Mouse (Mus musculus) granulocyte monocyte progenitor cell, adult 5-6 weeks (primary cell): ENCODE measurements around the gene Tnip3. TPM values are rescaled to one million over a fixed set of nuclear protein-coding genes. Genes with fewer than 3 reads are reported as not detected.

ENCODE experiments used
- ATAC-seq: replicated peaks from 2 replicates; pipeline ENCODE4 v1.8.0; 2016; ENCODE audit warnings: mild to moderate bottlenecking, moderate TSS enrichment, inconsistent platforms; ENCODE audit not compliant: poor library complexity, severe bottlenecking
- total RNA-seq, 2 experiments: library from RNA; stranded (forward) in 1 of 2; stranded (reverse) in 1 of 2; fragments of 200-712, 200-1000 nt in 1 of 2; fragments of >200 nt in 1 of 2; fragmentation: Nextera tagmentation in 1 of 2; gene quantifications; 2 replicates each; pipeline ENCODE4 v1.2.3; 2014 to 2017

Tnip3 gene
- 0.23 TPM in 1 of 2 replicates, not detected in the other for total RNA-seq (2014; fragmentation: Nextera tagmentation)
- 0.30 and 9.4 TPM in 2 replicates for total RNA-seq (2017)

DNA sequence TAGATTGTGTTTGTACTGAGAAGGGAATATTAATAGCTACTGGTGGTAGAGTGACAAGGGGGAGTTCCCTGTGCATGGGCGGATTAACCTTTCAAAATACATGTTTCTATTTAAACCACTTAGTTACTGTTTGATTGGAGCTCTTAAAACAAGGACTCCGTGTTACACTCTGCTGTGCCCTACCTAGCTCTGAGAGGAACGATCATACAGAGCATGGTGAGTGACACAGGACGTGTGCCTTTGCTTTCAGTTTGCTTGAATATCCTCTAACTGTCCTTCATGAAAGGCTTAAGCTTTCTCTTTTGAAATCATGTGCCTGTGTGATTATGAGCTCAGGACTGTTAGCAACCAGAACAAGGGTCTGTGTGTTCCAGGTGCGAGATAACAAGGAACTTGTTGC lies at the start of gene Tnip3:
Tnip3 (plus strand) TSS at position 122 of the 400 bp plus-strand sequence.
- no peak for ATAC-seq

DNA sequence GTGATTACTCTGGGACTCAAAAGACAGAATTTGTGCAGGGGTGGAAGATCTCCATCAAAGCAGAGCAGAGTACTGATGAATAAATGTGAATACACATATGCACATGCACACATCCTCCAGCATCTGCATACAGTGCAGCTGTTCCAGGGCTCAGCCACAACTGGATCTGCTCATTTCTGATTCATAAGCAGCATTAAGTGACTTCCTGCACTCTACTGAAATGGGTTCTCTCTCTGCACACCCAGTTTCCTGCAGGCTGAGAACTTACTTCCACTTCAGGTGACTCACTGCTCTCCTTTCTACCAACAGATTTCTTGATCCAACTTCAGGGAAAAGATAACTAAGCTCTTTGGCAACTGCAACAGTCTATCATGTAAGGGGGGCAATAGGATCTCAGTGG lies 26.3 kb upstream of the Tnip3 start:
- no peak for ATAC-seq

DNA sequence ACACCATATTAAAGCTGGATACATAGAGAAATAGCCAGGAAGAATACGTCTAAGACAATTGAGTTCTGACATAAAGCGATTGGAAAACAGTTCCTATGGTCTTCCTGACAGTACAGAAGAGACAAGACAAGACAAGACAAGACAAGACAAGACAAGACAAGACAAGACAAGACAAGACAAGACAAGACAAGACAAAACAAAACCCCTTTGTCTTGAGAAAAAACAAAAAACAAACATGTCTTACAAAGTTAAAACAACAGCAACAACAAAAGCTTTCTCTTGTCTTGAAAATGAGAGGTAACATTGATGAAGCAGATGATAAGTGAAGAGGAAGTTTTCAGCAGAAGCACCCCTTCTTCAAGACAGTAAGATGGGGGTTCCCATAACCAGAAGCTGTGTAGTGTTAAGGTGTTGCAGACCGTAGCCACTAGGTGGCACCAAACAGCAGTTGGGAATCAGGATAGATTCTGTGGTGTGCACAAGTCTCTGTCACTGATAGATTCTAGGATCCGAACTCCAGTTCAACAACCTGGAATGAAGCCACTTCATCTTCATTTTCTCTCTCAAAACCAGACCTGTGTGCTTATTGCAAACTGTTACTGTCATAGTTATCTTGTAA lies 15.0 kb upstream of the Tnip3 start:
- ATAC-seq: peak; percentile 97

- no peak for ATAC-seq
Measured at GRCm38 (mm10) chr6:65513813-65514212, 11.3 kb upstream of the Tnip3 start.

GRCm38 (mm10) chr6:65516759-65517158 lies 8.4 kb upstream of the Tnip3 start:
- ATAC-seq: no peak

DNA sequence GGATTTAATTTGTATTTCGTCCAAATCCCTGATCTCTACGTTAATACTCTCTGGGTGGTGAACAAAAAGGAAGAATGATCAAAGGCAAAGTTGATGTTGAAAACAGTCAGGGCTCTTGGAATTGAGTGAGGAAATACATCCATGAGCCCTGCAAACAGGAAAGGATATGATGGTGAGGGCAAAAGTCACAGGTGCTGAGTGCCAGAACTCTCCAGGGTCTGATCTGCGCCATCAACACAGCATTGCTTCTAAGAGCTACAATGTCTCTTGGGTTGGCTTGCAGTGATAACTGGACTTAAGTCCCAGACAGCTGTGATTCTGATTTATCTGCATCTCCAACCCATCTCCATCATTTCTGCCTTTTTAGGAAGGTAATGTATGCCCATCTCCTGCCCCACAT lies 4.3 kb upstream of the Tnip3 start:
- ATAC-seq: no peak

DNA sequence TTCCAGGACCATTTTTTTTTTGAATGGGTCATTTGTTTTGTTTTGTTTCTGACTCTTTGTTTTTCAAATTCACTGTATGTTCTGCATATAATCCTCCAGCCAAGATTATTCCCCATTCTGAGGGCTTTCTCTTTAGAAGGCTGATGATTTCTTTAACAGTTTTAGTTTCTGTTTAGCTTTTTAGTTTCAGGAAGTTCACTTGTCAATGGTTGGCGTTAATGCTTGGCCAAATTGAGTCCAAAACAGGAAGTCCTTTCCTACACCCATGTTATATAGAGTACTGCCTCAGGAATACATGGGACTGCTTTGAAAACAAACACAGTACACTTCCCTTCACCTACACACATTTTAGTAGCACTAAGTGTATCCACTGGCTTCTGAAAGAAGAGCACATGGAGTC lies 2.8 kb downstream of the Tnip3 start:
- ATAC-seq: peak; percentile 89

DNA sequence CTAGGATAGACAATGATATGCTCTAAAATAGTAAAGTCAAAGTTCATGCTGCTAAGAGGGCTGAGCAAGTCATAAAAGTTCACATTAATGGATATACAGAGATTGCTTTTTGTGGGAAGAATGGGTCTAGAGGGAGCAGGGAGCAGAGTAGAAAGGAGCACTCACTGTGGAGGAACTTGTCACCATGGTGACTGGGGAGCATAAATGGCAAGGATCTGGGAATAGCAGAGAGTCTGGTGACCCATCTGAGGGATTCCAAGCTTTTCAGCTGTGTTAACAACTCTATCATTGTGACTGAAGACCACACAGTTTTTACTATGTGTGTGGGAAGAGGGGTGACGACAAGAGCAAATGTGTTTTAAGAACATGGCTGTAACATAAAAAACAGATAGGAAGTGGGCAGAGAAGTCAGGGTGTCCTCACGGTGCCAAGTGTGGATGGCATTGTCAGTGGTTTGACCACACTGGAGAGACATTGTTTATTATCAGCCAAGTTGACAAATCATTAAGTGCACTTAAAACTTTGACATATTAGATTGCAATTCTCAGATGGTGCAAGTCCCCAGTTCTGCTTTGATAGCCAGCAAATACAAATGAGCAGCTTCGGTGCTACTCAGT lies 6.2 kb downstream of the Tnip3 start:
- ATAC-seq: peak; percentile 52

DNA sequence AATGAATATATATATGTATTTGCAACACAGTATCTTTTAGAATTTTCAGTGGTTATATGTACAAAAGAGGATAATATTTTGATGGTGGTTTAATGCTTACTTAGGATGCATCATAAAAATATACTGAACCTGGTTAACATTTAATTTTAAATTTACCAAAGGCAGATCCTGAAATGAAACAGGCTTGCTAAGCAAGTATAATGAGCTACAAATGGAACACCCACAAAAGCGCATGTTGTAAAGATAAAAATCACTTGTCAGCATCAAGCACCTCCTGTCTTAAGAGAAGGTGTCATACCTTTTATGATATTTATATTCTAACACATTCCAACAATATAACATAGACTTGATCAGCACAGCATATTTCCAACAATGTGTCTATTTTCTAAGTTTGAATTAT lies 8.6 kb downstream of the Tnip3 start:
- no peak for ATAC-seq

DNA sequence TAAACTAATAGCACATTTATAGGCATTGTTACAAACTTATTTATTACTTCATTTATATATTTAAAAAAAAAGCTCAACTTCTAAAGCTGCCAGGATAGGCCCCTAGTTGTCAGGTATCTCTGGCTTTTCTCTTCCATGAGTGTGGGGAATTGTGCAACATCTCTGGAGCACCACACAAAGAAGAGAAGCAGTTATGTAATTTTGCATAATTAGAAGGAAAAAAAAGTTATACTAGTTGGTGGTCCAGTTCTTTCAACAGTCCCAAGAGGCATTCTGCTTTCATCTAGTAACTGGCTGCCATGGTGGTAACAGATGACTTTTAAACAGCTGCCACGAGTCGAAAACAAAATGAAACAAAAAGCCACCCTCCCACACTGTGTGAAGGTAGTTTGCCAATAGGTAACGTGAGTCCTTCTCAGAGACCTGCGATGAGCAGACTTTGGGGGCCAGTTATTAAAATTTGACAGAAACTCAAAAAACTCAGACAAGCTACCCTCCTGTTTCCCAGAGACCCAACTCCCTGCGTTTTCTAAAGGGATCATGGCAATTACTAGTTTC lies 12.3 kb downstream of the Tnip3 start:
- ATAC-seq: peak; percentile 88

DNA sequence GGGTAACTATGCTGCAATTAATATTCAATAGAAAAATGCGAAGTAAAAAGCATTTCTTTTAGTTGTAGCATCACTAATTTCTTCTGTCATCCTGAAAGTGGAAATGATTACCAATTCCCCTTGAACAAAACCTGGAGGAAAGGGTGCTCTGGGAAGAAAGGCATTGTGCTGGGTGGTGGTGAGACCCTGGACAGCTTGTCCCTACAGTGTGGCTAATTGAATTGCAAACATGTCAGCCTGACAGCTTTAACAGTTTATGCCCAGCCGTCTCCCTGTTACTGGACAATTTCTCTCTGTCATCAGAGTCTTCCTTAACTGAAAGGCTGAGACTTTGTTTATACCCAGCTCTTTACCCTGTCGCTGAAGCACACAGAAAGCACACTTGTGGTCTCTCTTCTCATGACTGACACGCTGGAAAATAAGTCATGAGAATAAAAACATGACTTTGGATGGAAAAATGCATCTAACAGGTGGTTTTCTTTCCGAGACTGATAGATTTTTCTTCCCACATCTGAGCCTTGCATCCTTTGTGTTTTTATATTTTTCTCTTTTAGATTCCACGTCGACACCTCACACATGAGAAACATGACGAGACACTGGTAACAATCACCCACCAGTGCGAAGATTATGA lies 13.0 kb downstream of the Tnip3 start:
- ATAC-seq: no peak

- ATAC-seq: no peak
Measured at GRCm38 (mm10) chr6:65538921-65539320, 13.8 kb downstream of the Tnip3 start.

- no peak for ATAC-seq
Measured at GRCm38 (mm10) chr6:65540138-65540537, 15.0 kb downstream of the Tnip3 start.

- no peak for ATAC-seq
Measured at GRCm38 (mm10) chr6:65541094-65541493, 16.0 kb downstream of the Tnip3 start.

- ATAC-seq: no peak
Measured at GRCm38 (mm10) chr6:65542391-65542790, 17.3 kb downstream of the Tnip3 start.

- no peak for ATAC-seq
Measured at GRCm38 (mm10) chr6:65542913-65543312, 17.8 kb downstream of the Tnip3 start.

GRCm38 (mm10) chr6:65563887-65564656 lies 39.0 kb downstream of the Tnip3 start:
- ATAC-seq: no peak

DNA sequence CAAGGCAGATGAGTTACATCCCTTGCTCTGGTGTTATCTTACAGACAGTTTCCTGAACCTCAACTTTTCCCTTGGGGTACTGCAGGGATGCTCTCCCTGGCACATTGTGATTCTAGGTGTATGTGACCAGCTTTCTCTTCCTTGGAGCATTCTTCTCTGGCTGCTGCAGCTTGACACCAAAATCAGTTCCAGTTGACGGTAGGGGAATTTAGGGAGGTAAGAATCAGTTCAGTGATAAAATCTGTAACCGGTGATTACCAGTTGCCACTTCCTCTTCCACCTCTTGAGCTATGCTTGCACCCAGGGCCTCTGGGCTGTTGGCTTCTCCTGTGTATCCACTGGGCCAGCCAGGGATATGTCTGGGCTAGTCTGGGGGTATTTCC lies 39.5 kb downstream of the Tnip3 start:
- ATAC-seq: peak; percentile 66

GRCm38 (mm10) chr6:65569741-65570140 lies 44.6 kb downstream of the Tnip3 start:
- peak; percentile 78 for ATAC-seq

DNA sequence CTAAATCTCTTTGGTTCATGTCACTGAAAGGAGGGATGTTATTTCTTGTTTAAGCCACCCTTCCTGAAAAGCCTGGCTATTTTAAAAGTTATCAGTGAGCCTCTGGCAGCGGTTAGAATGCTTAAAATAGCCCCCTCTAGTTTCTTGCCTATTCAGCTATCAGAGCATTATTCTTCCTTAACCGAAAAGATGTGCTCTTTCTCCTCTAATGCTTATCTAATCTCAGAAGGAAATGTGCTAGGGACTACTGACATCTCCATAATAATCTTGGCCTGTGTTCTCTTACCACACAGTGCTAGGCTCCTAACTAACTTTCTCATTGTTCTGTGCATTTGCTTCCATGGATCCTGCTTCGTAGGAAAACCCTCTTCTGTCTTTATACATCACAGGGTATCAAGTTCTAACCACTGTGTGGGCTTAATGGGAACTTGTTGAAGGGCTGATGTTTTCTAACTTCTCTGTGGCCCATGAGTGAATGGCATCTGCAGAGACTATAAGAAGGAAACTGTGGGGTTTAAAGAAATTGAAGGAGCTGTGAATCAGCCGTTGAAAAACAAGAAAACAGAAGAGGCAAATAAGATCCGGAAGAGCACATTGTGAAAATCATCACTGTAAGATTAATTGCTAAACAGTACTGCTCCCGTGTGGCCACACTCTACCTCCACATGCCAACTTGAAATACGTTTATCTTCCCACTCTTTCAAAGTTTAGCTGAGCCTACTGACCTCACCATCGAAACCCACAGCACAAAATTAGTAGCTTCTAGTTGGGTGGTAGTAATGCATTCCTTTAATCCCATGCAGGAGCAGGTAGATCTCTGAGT lies 53.2 kb downstream of the Tnip3 start:
- ATAC-seq: peak; percentile 61
